Mouse (Mus musculus) limb, embryonic 15.5 days (tissue): ENCODE results near the gene Epb42. TPM values are rescaled to one million over a fixed set of nuclear protein-coding genes. Genes with fewer than 3 reads are reported as not detected.
"Not testable (repeated sequence)": the region's sequence is repeated elsewhere in the genome, so short reads cannot be mapped to it uniquely, and the experiment has no call there.

Experiments used
- ATAC-seq: fragments of 200-750 bp; cut with Nextera tagmentation; 2 replicates; pipeline ENCODE4 v1.8.0; 2017; ENCODE audit warnings: low read depth, moderate TSS enrichment; ENCODE audit not compliant: insufficient number of reproducible peaks, low FRiP score, low TSS enrichment
- H3K27ac ChIP-seq: fragments of 300-500 bp; sonication (generic); 2 replicates; pipeline ENCODE4 v1.5.1; 2015; ENCODE audit warnings: moderate library complexity, mild to moderate bottlenecking, inconsistent platforms
- H3K27me3 ChIP-seq: fragments of 300-500 bp; sonication (generic); 2 replicates; pipeline ENCODE4 v1.6.1; 2015; ENCODE audit warnings: inconsistent platforms
- H3K36me3 ChIP-seq: fragments of 300-500 bp; sonication (generic); 2 replicates; pipeline ENCODE4 v1.6.1; 2015; ENCODE audit warnings: inconsistent platforms
- H3K4me1 ChIP-seq: fragments of 300-500 bp; sonication (generic); 2 replicates; pipeline ENCODE4 v1.6.1; 2015; ENCODE audit warnings: inconsistent platforms
- H3K4me2 ChIP-seq: fragments of 300-500 bp; sonication (generic); 2 replicates; pipeline ENCODE4 v1.6.1; 2015; ENCODE audit warnings: mild to moderate bottlenecking, inconsistent platforms
- H3K4me3 ChIP-seq: fragments of 300-500 bp; sonication (generic); 2 replicates; pipeline ENCODE4 v1.5.1; 2015; ENCODE audit warnings: mild to moderate bottlenecking, inconsistent platforms
- H3K9ac ChIP-seq: fragments of 300-500 bp; sonication (generic); 2 replicates; pipeline ENCODE4 v1.6.1; 2015; ENCODE audit warnings: inconsistent platforms
- H3K9me3 ChIP-seq: fragments of 300-500 bp; sonication (generic); 2 replicates; pipeline ENCODE4 v1.6.1; 2016; ENCODE audit warnings: inconsistent platforms
- WGBS: fragments of 180-500 bp; shearing (Covaris S2); methylation state at CpG from one replicate; pipeline ENCODE4 v1.1.7; 2015; 5-methylcytosine and 5-hydroxymethylcytosine counted together
- microRNA-seq: library from miRNA; unstranded; fragments of <30 nt; microRNA quantifications from one replicate; pipeline ENCODE4, GENCODE M21; 2016
- polyA plus RNA-seq: library from polyadenylated mRNA; unstranded; fragments of >200 nt; fragmentation: Nextera tagmentation; extraction: Ambion mirVana; gene quantifications from 2 replicates; pipeline ENCODE4 v1.2.1, GENCODE M21; 2015

The Epb42 gene
- polyA plus RNA-seq, 1 experiment from 2014 or later, result 1.0 TPM

DNA sequence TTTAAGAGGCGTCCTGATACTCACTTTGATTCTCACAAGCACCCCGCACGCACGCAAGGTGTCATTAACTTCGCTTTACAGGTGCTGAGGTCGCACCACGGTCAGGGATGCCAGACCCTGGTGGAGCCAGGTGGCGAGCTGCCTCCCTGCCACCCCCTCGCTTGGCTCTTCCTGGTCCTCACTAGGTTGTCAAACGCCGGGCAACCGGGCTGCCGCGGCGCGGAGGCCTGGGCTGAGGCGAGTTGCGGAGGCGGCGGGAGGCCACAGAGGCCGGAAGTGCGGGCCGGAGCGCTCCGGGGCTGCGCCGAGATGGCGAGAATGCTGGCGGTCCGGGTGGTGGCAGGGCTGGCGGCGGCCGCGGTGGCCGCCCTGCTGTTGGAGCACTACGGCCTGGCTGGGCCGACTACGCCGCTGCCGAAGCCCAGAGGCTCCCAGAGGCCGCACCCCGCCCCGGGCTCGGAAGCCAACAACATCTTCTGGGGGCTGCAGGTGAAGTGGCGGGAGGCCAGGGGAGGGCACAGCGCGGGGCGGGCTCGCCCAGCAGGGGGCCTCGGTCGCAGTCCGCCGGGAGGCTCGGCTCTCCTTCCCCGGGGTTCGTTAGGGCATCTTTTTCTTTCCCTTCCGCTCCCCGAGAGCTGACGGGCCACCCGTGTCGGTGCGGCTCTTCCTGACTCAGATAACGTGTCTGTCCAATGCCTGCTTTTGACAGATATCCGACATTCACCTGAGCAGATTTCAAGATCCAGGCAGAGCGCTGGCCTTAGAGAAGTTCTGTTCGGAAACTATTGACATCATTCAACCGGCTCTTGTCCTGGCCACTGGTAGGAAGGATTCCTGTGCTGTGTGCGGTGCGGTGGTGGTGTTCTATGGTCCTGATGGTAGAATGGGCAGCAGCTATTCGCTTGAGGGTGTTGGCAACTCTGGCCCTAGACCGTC, 59.6 kb downstream of the Epb42 start, which contains the start of gene Tmem62:
Gene Tmem62, plus strand, starts transcription at position 28 of the 936 bp plus-strand sequence.
- peak within 1 kb of the TSS; percentile 65 for H3K4me3 ChIP-seq
- peaks cover 8% of the 10 kb centered on the region; the same call in 1 of the 2 replicates for H3K4me1 ChIP-seq
- H3K27ac ChIP-seq, result peak within 1 kb of the TSS; percentile 38; the same call in 1 of the 2 replicates
- ATAC-seq, result 0 out of 2 replicates have a peak, but pooled peaks have one; percentile 30
- no peaks in the 10 kb centered on the region for H3K36me3 ChIP-seq
- no peaks in the 10 kb centered on the region for H3K9me3 ChIP-seq
- WGBS, result under 1% methylated on average over 52 of the region's 71 CpGs
- peak within 1 kb of the TSS; percentile 98 for H3K4me2 ChIP-seq
- peaks cover 5% of the 10 kb centered on the region; the same call in 1 of the 2 replicates for H3K27me3 ChIP-seq
- peak within 1 kb of the TSS; percentile 75 for H3K9ac ChIP-seq

DNA sequence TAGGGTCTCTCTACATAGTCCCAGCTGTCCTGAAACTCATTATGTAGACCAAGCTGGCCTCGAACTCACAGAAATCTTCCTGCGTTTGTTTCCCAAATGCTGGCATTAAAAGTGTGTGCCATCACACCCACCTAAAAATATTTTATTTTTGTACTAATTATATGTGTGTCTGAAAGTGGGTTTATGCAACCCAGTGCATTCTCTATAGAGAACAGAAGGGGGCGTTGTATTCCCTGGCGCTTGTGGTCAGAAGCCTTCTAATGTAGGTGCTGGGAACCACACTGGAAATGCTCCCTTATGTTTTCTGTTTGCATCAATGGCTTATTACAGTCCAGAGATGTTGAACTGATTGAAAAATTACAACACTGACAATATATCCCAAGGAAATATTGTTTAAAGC, 60.6 kb downstream of the Epb42 start:
- H3K9ac ChIP-seq, result no peak overlapping the region
- ATAC-seq, result no peak
- no peak overlapping the region for H3K4me2 ChIP-seq
- peaks cover 5% of the 10 kb centered on the region; the same call in 1 of the 2 replicates for H3K27me3 ChIP-seq
- H3K4me3 ChIP-seq, result no peak overlapping the region
- 51% methylated on average over 4 of the region's 4 CpGs for WGBS
- no peaks in the 10 kb centered on the region for H3K9me3 ChIP-seq
- H3K4me1 ChIP-seq, result peaks cover 8% of the 10 kb centered on the region; the same call in 1 of the 2 replicates
- H3K36me3 ChIP-seq, result no peaks in the 10 kb centered on the region
- no peak overlapping the region for H3K27ac ChIP-seq

DNA sequence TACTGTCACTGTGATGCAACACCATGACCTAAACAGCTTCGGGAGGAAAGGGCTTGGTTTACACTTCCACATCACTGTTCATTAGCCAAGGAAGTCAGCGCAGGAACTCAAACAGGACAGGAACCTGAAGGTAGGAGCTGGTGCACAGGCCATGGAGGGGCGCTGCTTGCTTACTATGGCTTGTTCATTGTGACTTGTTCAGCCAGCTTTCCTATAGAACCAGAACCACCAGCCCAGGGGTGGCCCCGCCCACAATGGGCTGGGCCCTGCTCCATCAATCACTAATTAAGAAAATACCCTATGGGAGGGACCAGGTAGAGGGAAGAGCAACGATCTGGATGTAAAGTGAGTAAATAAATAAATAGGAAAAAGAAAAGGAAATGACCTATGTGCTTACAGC, 63.9 kb downstream of the Epb42 start:
- no peak overlapping the region for H3K4me3 ChIP-seq

DNA sequence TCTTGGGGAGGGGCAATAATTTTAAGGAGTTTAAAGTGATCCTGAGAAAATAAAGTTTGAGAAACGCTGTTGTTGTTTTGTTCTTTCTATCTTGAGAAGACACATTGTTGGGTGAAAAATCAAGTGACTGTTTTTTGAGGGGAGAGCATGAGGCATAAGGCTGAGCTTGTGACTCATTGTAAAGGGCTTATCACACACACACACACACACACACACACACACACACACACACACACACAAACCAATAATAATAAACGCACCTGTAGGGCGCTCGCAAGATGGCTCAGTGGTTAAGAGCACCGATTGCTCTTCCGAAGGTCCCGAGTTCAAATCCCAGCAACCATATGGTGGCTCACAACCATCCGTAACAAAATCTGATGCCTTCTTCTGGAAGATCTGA, 64.6 kb downstream of the Epb42 start:
- not testable (repeated sequence) for H3K9me3 ChIP-seq, H3K27ac ChIP-seq, H3K4me2 ChIP-seq, H3K27me3 ChIP-seq, H3K4me1 ChIP-seq, H3K9ac ChIP-seq, ATAC-seq, H3K36me3 ChIP-seq, H3K4me3 ChIP-seq
- 93% methylated on average over 8 of the region's 8 CpGs for WGBS

More for the DNA sequence above, 63.9 kb downstream of the Epb42 start:
- Histone ChIP-seq H3K4me2 (no peak overlapping the region), H3K9me3 (no peaks in the 10 kb centered on the region), H3K9ac (no peak overlapping the region), H3K27ac (no peak overlapping the region), H3K36me3 (no peaks in the 10 kb centered on the region), H3K4me1 (peaks cover 11% of the 10 kb centered on the region; the same call in 1 of the 2 replicates), H3K27me3 (peaks cover 5% of the 10 kb centered on the region; the same call in 1 of the 2 replicates)
- WGBS, result 21% methylated on average over 5 of the region's 5 CpGs
- no peak for ATAC-seq

DNA sequence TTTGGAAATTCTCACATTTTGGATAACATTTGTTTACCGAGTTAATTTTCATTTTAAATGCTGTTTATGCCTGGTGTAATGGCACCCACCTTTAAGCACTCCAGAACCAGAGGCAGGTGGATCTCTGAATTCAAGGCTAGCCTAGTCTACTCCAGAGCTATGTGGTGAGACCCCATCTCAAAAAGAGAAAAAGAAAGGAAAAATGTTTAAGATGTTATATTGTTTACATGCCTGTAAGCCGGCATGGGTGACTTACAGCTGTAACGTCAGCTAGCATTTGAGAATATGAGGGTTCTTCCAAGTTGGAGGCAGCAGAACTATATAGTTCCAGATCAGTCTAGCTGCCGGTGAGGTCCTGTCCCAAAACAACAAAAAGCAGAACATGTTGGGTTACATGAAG, 65.1 kb downstream of the Epb42 start:
- Histone ChIP-seq H3K9ac (no peak overlapping the region), H3K4me3 (no peak overlapping the region), H3K4me2 (no peak overlapping the region), H3K4me1 (peaks cover 4% of the 10 kb centered on the region; the same call in 1 of the 2 replicates), H3K36me3 (no peaks in the 10 kb centered on the region), H3K9me3 (no peaks in the 10 kb centered on the region), H3K27ac (no peak overlapping the region), H3K27me3 (peaks cover 5% of the 10 kb centered on the region; the same call in 1 of the 2 replicates)
- ATAC-seq, result no peak
- 86% methylated on average over 4 of the region's 4 CpGs for WGBS

DNA sequence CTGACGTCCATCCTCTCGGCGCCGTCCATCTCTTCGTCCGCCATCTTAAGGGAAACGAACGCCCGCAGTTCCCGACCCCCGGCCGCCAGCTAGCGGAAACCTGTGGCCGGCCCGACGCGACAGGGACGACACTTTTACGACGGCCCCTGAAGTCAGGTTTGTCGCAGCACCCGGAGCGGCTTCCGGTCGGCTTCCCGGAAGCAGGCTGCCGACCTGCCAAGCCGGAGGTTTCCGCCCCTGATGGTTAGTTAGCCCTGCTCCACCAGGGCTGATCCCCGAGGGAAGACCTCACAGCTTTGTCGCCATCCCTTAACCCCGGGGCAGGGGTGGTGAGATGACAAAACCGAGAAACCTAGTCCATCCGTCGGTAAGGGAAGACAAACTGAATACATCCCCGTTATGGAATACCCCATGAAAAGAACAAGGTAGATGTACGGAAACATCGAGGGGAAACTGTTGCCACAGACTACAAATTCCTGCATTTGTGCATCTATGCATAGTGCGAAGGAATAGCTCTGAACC, 66.3 kb downstream of the Epb42 start, which contains the start of gene Ubr1:
Gene Ubr1, minus strand, starts transcription at position 157 of the 522 bp plus-strand sequence.
- Histone ChIP-seq H3K4me2 (peak within 1 kb of the TSS; percentile 56), H3K4me1 (peaks cover 4% of the 10 kb centered on the region; the same call in 1 of the 2 replicates), H3K36me3 (no peaks in the 10 kb centered on the region), H3K27me3 (peaks cover 5% of the 10 kb centered on the region; the same call in 1 of the 2 replicates), H3K4me3 (peak within 1 kb of the TSS; percentile 76), H3K27ac (peak within 1 kb of the TSS; percentile 81), H3K9me3 (no peaks in the 10 kb centered on the region), H3K9ac (peak within 1 kb of the TSS; percentile 53)
- WGBS, result under 1% methylated on average over 39 of the region's 39 CpGs
- peak; percentile 80 for ATAC-seq

DNA sequence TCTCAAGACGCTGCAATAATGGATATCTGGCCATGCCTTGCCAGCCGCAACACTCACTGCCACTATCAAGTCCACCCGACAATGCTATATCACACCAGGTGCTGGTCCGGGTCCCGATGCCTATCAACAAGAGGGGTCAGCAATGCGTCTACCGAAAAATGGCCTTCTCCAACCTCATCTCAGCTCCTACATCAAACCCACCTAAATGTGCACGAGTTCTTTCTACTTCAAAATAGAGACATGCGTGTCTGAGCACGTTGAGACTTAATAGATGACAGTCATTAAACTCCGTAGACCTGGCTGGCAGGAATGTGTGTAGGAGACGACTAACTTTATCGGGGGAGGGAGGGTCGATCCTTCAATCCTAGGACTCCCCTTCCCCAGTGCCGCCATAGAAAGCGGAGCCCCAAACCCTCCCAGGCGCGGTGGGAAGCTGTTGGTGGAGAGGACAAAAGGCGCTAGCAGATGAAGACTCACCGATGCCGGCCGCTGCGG, 66.8 kb downstream of the Epb42 start:
- Histone ChIP-seq H3K36me3 (no peaks in the 10 kb centered on the region), H3K4me2 (peak overlapping the region; percentile 56), H3K27ac (peak overlapping the region; percentile 81), H3K4me3 (peak overlapping the region; percentile 76), H3K27me3 (peaks cover 5% of the 10 kb centered on the region; the same call in 1 of the 2 replicates), H3K4me1 (peaks cover 4% of the 10 kb centered on the region; the same call in 1 of the 2 replicates), H3K9ac (peak overlapping the region; percentile 53), H3K9me3 (no peaks in the 10 kb centered on the region)
- ATAC-seq, result no peak; the same call in 1 of the 2 replicates
- under 1% methylated on average over 23 of the region's 23 CpGs for WGBS

Small RNAs within 50 kb of the gene (microRNA-seq; reads per million reads assigned to microRNA genes)
- not detected for gene Gm44325

Other genes starting within 250 kb of the Epb42 start
- gene Cdan1, start 186.9 kb downstream of the Epb42 start, polyA plus RNA-seq, result 4.8 and 6.2 TPM in 2 replicates
- 2.7 and 3.9 TPM in 2 replicates for gene Ttbk2, start 186.5 kb downstream of the Epb42 start, polyA plus RNA-seq
- gene Ubr1, start 66.4 kb downstream of the Epb42 start, polyA plus RNA-seq, result 21.8 and 25.5 TPM in 2 replicates
- 2.4 and 2.6 TPM in 2 replicates for gene Tmem62, start 60.1 kb downstream of the Epb42 start, polyA plus RNA-seq
- 37.3 and 39.5 TPM in 2 replicates for gene Ccndbp1, start 28.7 kb downstream of the Epb42 start, polyA plus RNA-seq
- gene Tgm5, start 48.8 kb upstream of the Epb42 start, polyA plus RNA-seq, result 0.10 and 0.31 TPM in 2 replicates
- not detected in 2 replicates for gene Tgm7, start 72.7 kb upstream of the Epb42 start, polyA plus RNA-seq
- gene Adal, start 103.4 kb upstream of the Epb42 start, polyA plus RNA-seq, result 16.7 and 17.7 TPM in 2 replicates
- gene Lcmt2, start 103.6 kb upstream of the Epb42 start, polyA plus RNA-seq, result 19.7 and 21.4 TPM in 2 replicates
- gene Tubgcp4, start 133.6 kb upstream of the Epb42 start, polyA plus RNA-seq, result 48.7 and 48.9 TPM in 2 replicates
- 9.3 and 10.1 TPM in 2 replicates for gene Zscan29, start 134.1 kb upstream of the Epb42 start, polyA plus RNA-seq
- gene Trp53bp1, start 234.3 kb upstream of the Epb42 start, polyA plus RNA-seq, result 52.4 and 62.6 TPM in 2 replicates